Mouse (Mus musculus) limb, embryonic 14.5 days (tissue): Measurements from ENCODE around the gene Tmem35b. TPM values are rescaled to one million over a fixed set of nuclear protein-coding genes. Genes with fewer than 3 reads are reported as not detected.
A peak's percentile ranks its signal among the peaks of the same experiment; 100 is the strongest.

Source experiments
- ATAC-seq: fragments of 200-750 bp; cut with Nextera tagmentation; 2 replicates; pipeline ENCODE4 v1.8.0; 2017; ENCODE audit warnings: low read depth, moderate number of reproducible peaks, moderate TSS enrichment; ENCODE audit not compliant: low FRiP score
- DNase-seq: peaks from one replicate; pipeline ENCODE4 v3.0.0-alpha.2; 2015; ENCODE audit warnings: low spot score
- H3K27ac ChIP-seq: fragments of 300-500 bp; sonication (generic); replicated peaks from 2 replicates; pipeline ENCODE4 v1.5.1; 2014; ENCODE audit warnings: low read depth, mild to moderate bottlenecking, low read length, moderate library complexity, mixed read lengths
- H3K27me3 ChIP-seq: fragments of 300-500 bp; sonication (generic); 2 replicates; pipeline ENCODE4 v1.6.1; 2014; ENCODE audit warnings: low read length, mixed read lengths; ENCODE audit not compliant: control insufficient read depth, insufficient read depth
- H3K36me3 ChIP-seq: fragments of 300-500 bp; sonication (generic); 2 replicates; pipeline ENCODE4 v1.6.1; 2014; ENCODE audit warnings: mild to moderate bottlenecking, low read length, moderate library complexity, mixed read lengths; ENCODE audit not compliant: control insufficient read depth, insufficient read depth
- H3K4me1 ChIP-seq: fragments of 300-500 bp; sonication (generic); 2 replicates; pipeline ENCODE4 v1.6.1; 2014; ENCODE audit warnings: antibody characterized with exemption, low read length, mixed read lengths; ENCODE audit not compliant: control insufficient read depth, insufficient read depth
- H3K4me2 ChIP-seq: fragments of 300-500 bp; sonication (generic); replicated peaks from 2 replicates; pipeline ENCODE4 v1.6.1; 2014; ENCODE audit warnings: low read depth, mild to moderate bottlenecking, low read length, moderate library complexity; ENCODE audit not compliant: severe bottlenecking
- H3K4me3 ChIP-seq: fragments of 300-500 bp; sonication (generic); replicated peaks from 2 replicates; pipeline ENCODE4 v1.5.1; 2014; ENCODE audit warnings: low read length
- H3K9ac ChIP-seq: fragments of 300-500 bp; sonication (generic); 2 replicates; pipeline ENCODE4 v1.6.1; 2014; ENCODE audit warnings: mild to moderate bottlenecking, low read depth, low read length, moderate library complexity; ENCODE audit not compliant: severe bottlenecking
- H3K9me3 ChIP-seq: fragments of 300-500 bp; sonication (generic); 2 replicates; pipeline ENCODE4 v1.6.1; 2016; ENCODE audit warnings: low read length; ENCODE audit not compliant: control insufficient read depth
- POLR2A ChIP-seq: fragments of 200-500 bp; IDR thresholded peaks from 2 replicates; pipeline ENCODE4 v1.8.0; 2012; ENCODE audit warnings: inconsistent platforms, mild to moderate bottlenecking, moderate library complexity, borderline replicate concordance; ENCODE audit not compliant: insufficient read depth, insufficient read length; ENCODE audit errors: extremely low read depth
- WGBS: fragments of 180-500 bp; shearing (Covaris S2); extraction: QIAGEN DNeasy Blood & Tissue Kit; methylation state at CpG from one replicate; pipeline ENCODE4 v1.1.7; 2014; 5-methylcytosine and 5-hydroxymethylcytosine counted together
- polyA plus RNA-seq, 2 experiments: library from polyadenylated mRNA; depleted of rRNA in 1 of 2; stranded (reverse) in 1 of 2; unstranded in 1 of 2; fragments of >200 nt; fragmentation: Nextera tagmentation in 1 of 2; extraction: Ambion mirVana in 1 of 2; gene quantifications; 2 replicates each; pipeline versions ENCODE4 v1.2.1 to v1.2.3; 2012 to 2014

Tmem35b gene
- polyA plus RNA-seq, 2 experiments, result 13.8 to 15.1 TPM

- Histone ChIP-seq H3K4me1 (peaks cover 5% of the 10 kb centered on the region), H3K4me2 (peak overlapping the region; percentile 100), H3K9me3 (no peaks in the 10 kb centered on the region), H3K4me3 (peak overlapping the region; percentile 61; the same call in 1 of the 2 replicates), H3K36me3 (no peaks in the 10 kb centered on the region), H3K9ac (no peak overlapping the region), H3K27me3 (peaks cover 42% of the 10 kb centered on the region), H3K27ac (no peak overlapping the region)
- 15% methylated on average over 8 of the region's 8 CpGs for WGBS
- no peak for TF ChIP-seq POLR2A
- no peak for ATAC-seq
- DNase-seq, result no peak
Measured at GRCm38 (mm10) chr4:127167731-127168130, 44.2 kb downstream of the Tmem35b start.

- Histone ChIP-seq H3K9ac (peak overlapping the region; percentile 52), H3K4me2 (peak overlapping the region; percentile 100), H3K4me3 (peak overlapping the region; percentile 61), H3K27ac (no peak overlapping the region), H3K27me3 (peaks cover 42% of the 10 kb centered on the region), H3K9me3 (no peaks in the 10 kb centered on the region), H3K4me1 (peaks cover 5% of the 10 kb centered on the region), H3K36me3 (no peaks in the 10 kb centered on the region)
- DNase-seq, result peak; percentile 11
- no peak for TF ChIP-seq POLR2A
- under 1% methylated on average over 30 of the region's 39 CpGs for WGBS
- peak; percentile 48 for ATAC-seq
Measured at GRCm38 (mm10) chr4:127168211-127168913, 44.9 kb downstream of the Tmem35b start.

GRCm38 (mm10) chr4:127168914-127169345 is 45.4 kb downstream of the Tmem35b start, which contains the start of gene Dlgap3:
Gene Dlgap3 (plus strand): TSS chr4:127169204.
- peaks cover 42% of the 10 kb centered on the region for H3K27me3 ChIP-seq
- no peak within 1 kb of the TSS for H3K27ac ChIP-seq
- H3K9ac ChIP-seq, result peak within 1 kb of the TSS; percentile 52
- peaks cover 5% of the 10 kb centered on the region for H3K4me1 ChIP-seq
- H3K4me2 ChIP-seq, result peak within 1 kb of the TSS; percentile 100
- no peaks in the 10 kb centered on the region for H3K9me3 ChIP-seq
- ATAC-seq (peak; percentile 70), DNase-seq (peak; percentile 6)
- H3K4me3 ChIP-seq, result peak within 1 kb of the TSS; percentile 61
- TF ChIP-seq POLR2A, result no peak
- 1% methylated on average over 21 of the region's 67 CpGs for WGBS
- H3K36me3 ChIP-seq, result no peaks in the 10 kb centered on the region

GRCm38 (mm10) chr4:127169346-127170221 is 46.1 kb downstream of the Tmem35b start:
- peak overlapping the region; percentile 100 for H3K4me2 ChIP-seq
- 5% methylated on average over 29 of the region's 51 CpGs for WGBS
- H3K9me3 ChIP-seq, result no peaks in the 10 kb centered on the region
- H3K27me3 ChIP-seq, result peaks cover 42% of the 10 kb centered on the region
- no peak overlapping the region for H3K27ac ChIP-seq
- no peak for DNase-seq
- H3K9ac ChIP-seq, result peak overlapping the region; percentile 52
- no peak for TF ChIP-seq POLR2A
- peaks cover 5% of the 10 kb centered on the region for H3K4me1 ChIP-seq
- no peaks in the 10 kb centered on the region for H3K36me3 ChIP-seq
- ATAC-seq, result peak; percentile 24; the same call in 1 of the 2 replicates
- peak overlapping the region; percentile 61 for H3K4me3 ChIP-seq

GRCm38 (mm10) chr4:127170866-127171265 is 47.4 kb downstream of the Tmem35b start:
- WGBS, result 47% methylated on average over 5 of the region's 5 CpGs
- ATAC-seq (no peak), DNase-seq (no peak)
- no peaks in the 10 kb centered on the region for H3K36me3 ChIP-seq
- no peak for TF ChIP-seq POLR2A
- H3K27ac ChIP-seq, result no peak overlapping the region
- peaks cover 42% of the 10 kb centered on the region for H3K27me3 ChIP-seq
- H3K4me1 ChIP-seq, result peaks cover 5% of the 10 kb centered on the region
- H3K9me3 ChIP-seq, result no peaks in the 10 kb centered on the region
- no peak overlapping the region for H3K4me3 ChIP-seq
- H3K9ac ChIP-seq, result no peak overlapping the region
- no peak overlapping the region for H3K4me2 ChIP-seq
